Mouse (Mus musculus) fat pad, adult 2 months (tissue): ENCODE measurements around the gene Cntfr.

Experiments used
- DNase-seq: peaks from one replicate; pipeline ENCODE4 v3.0.0-alpha.2; 2011; ENCODE audit warnings: low read depth, low spot score; ENCODE audit errors: extremely low read depth

Cntfr gene

GRCm38 (mm10) chr4:41653296-41653695 is 43.6 kb downstream of the Cntfr start:
- DNase-seq, result no peak

GRCm38 (mm10) chr4:41648627-41649026 is 48.3 kb downstream of the Cntfr start:
- DNase-seq, result no peak

- DNase-seq, result no peak
These were observed 48.7 kb downstream of the Cntfr start for GRCm38 (mm10) chr4:41648157-41648556.

- DNase-seq, result no peak
These were observed 51.4 kb downstream of the Cntfr start for GRCm38 (mm10) chr4:41645488-41645887.

GRCm38 (mm10) chr4:41641199-41641822 is 55.6 kb downstream of the Cntfr start:
- DNase-seq, result no peak

- DNase-seq, result no peak
These were observed 56.9 kb downstream of the Cntfr start, which contains the start of gene Enho for GRCm38 (mm10) chr4:41639913-41640507. Gene Enho (minus strand): TSS chr4:41640324.

- no peak for DNase-seq
These were observed 57.6 kb downstream of the Cntfr start for GRCm38 (mm10) chr4:41639214-41639841.

GRCm38 (mm10) chr4:41638828-41639213 is 58.1 kb downstream of the Cntfr start:
- DNase-seq, result no peak

GRCm38 (mm10) chr4:41638186-41638731 is 58.6 kb downstream of the Cntfr start:
- no peak for DNase-seq

- DNase-seq, result no peak
These were observed 59.8 kb downstream of the Cntfr start for GRCm38 (mm10) chr4:41636882-41637635.

- DNase-seq, result no peak
These were observed 60.5 kb downstream of the Cntfr start for GRCm38 (mm10) chr4:41636366-41636765.

- DNase-seq, result no peak
These were observed 61.0 kb downstream of the Cntfr start for GRCm38 (mm10) chr4:41635906-41636305.

- no peak for DNase-seq
These were observed 61.7 kb downstream of the Cntfr start for GRCm38 (mm10) chr4:41635224-41635623.

- DNase-seq, result no peak
These were observed 62.3 kb downstream of the Cntfr start for GRCm38 (mm10) chr4:41634631-41635030.

- no peak for DNase-seq
These were observed 63.9 kb downstream of the Cntfr start for GRCm38 (mm10) chr4:41633001-41633400.

GRCm38 (mm10) chr4:41631390-41631789 is 65.5 kb downstream of the Cntfr start:
- DNase-seq, result no peak

GRCm38 (mm10) chr4:41630196-41630595 is 66.7 kb downstream of the Cntfr start:
- no peak for DNase-seq

GRCm38 (mm10) chr4:41628202-41628927 is 68.5 kb downstream of the Cntfr start:
- no peak for DNase-seq

GRCm38 (mm10) chr4:41622071-41622470 is 74.8 kb downstream of the Cntfr start:
- DNase-seq, result no peak

- DNase-seq, result no peak
These were observed 77.8 kb downstream of the Cntfr start for GRCm38 (mm10) chr4:41618916-41619746.
